Mouse (Mus musculus): Measurements from ENCODE around the gene Thsd7a. TPM values are rescaled to one million over a fixed set of nuclear protein-coding genes. Genes with fewer than 3 reads are reported as not detected.

Thsd7a gene
- polyA plus RNA-seq (2017; shearing (Covaris generic)): 0.09 TPM

DNA sequence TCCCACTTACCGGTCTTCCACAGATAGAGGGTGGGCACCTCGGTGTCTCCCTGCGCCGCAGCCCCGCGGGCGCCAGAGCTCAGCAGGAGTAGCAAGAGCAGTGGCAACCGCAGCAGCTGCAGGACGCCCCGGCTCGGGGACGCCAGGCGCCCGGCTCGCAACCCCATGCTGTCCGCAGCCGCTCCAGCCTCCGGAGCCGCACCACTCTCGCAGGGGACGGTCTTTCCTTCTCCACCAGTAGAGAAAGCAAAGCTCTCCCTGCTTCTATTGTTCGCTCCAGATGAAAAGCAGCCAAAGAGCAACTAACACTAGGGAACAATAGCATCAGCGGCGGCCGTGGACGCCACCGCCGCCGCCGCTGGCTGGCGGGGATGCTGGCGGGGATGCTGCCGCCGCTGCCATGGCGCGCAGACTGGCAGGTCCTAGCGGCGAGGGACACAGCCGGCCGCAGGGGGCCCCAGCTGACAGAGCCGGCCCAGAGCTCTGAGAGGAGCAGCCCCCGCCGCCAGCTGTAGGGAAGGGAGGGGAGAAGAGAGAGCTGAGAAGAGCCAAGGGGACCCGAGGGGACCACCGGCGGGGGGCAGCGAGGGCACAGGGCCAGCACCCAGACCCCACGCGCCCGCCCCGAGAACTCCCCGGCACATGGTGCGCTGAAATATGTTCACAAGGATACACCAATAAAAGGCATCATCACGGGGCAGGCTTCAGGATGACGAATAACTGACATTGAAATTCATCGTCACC lies at the start of gene Thsd7a:
Gene Thsd7a, minus strand, starts transcription at position 624 of the 744 bp plus-strand sequence.

All from inflammation-experienced regulatory T-cells, adult 16 weeks (primary cell).